Mouse (Mus musculus): ENCODE data around the gene Tnfaip8l2.
"Not testable (repeated sequence)": the region's sequence is repeated elsewhere in the genome, so short reads cannot be mapped to it uniquely, and the experiment has no call there.

The Tnfaip8l2 gene

GRCm38 (mm10) chr3:95112760-95113159 is 29.4 kb downstream of the Tnfaip8l2 start:
- no peak for DNase-seq (ENCODE audit: low spot score in 2 of 2)

GRCm38 (mm10) chr3:95110911-95111726 is 31.0 kb downstream of the Tnfaip8l2 start, which contains the start of gene Vps72:
Vps72 (plus strand) TSS chr3:95111022.
- peak; percentile 94 for DNase-seq (ENCODE audit: low spot score in 2 of 2)

- DNase-seq (ENCODE audit: low spot score in 2 of 2), result no peak
These were observed 34.3 kb downstream of the Tnfaip8l2 start for GRCm38 (mm10) chr3:95107898-95108297.

GRCm38 (mm10) chr3:95107308-95107707 is 34.9 kb downstream of the Tnfaip8l2 start:
- DNase-seq (ENCODE audit: low spot score in 2 of 2), result not testable (repeated sequence)

GRCm38 (mm10) chr3:95106338-95107117 is 35.6 kb downstream of the Tnfaip8l2 start, which contains the start of gene Pip5k1a:
Pip5k1a (minus strand) TSS chr3:95106930.
- peak; percentile 95 to 98 for DNase-seq (ENCODE audit: low spot score in 2 of 2)

- no peak for DNase-seq (ENCODE audit: low spot score in 2 of 2)
These were observed 36.4 kb downstream of the Tnfaip8l2 start for GRCm38 (mm10) chr3:95105586-95106337.

- DNase-seq (ENCODE audit: low spot score in 2 of 2), result peak; percentile 53 to 65
These were observed 37.0 kb downstream of the Tnfaip8l2 start for GRCm38 (mm10) chr3:95105121-95105520.

GRCm38 (mm10) chr3:95100854-95101253 is 41.3 kb downstream of the Tnfaip8l2 start:
- DNase-seq (ENCODE audit: low spot score in 2 of 2), result no peak

Measured in right cerebral cortex, adult 2 months (tissue).